9 mouse cellular contexts compared by ENCODE assay signal in genomic region chr15:5145196-5145945, GRCm38 (mm10). TPM values are rescaled to one million over a fixed set of nuclear protein-coding genes. Genes with fewer than 3 reads are reported as not detected.
DNase-seq lines count a peak whose midpoint lies in the region; ATAC-seq lines count a peak whose summit lies in the region.
"Had no signal": no experiment of that assay in that cellular context is flagged by ENCODE, and none has a peak within 500 bp of the region (broad histone marks: within the 10 kb centered on the region; RNA-seq: fewer than 3 reads in every experiment).

No protein-coding gene starts in this region.

- 41% methylated on average over 9 of the region's 9 CpGs for WGBS in liver, embryonic 11.5 days
- 44% methylated on average over 9 of the region's 9 CpGs for WGBS in embryonic facial prominence, embryonic 12.5 days
- WGBS in intestine, embryonic 15.5 days: 42% methylated on average over 9 of the region's 9 CpGs
- 53% methylated on average over 9 of the region's 9 CpGs for WGBS in neural tube, embryonic 13.5 days

- H3K9ac ChIP-seq in liver, embryonic 11.5 days (ENCODE audit: low read depth, low read length): peak overlapping the region; percentile 94
- peak overlapping the region; percentile 19; the same call in 1 of the 2 replicates for H3K9ac ChIP-seq in embryonic facial prominence, embryonic 12.5 days
- H3K9ac ChIP-seq in intestine, embryonic 15.5 days: no peak overlapping the region
- H3K9ac ChIP-seq in neural tube, embryonic 13.5 days: peak overlapping the region; percentile 88

- H3K9me3 ChIP-seq in liver, embryonic 11.5 days (ENCODE audit: control insufficient read depth, low read length): no peaks in the 10 kb centered on the region
- H3K9me3 ChIP-seq in embryonic facial prominence, embryonic 12.5 days: no peaks in the 10 kb centered on the region
- H3K9me3 ChIP-seq in intestine, embryonic 15.5 days: no peaks in the 10 kb centered on the region
- H3K9me3 ChIP-seq in neural tube, embryonic 13.5 days: no peaks in the 10 kb centered on the region

- peak overlapping the region; percentile 98 for H3K4me3 ChIP-seq in liver, embryonic 11.5 days (ENCODE audit: low read depth, low read length)
- H3K4me3 ChIP-seq in embryonic facial prominence, embryonic 12.5 days: peak overlapping the region; percentile 86
- H3K4me3 ChIP-seq in intestine, embryonic 15.5 days (replicated peaks): peak overlapping the region; percentile 96
- H3K4me3 ChIP-seq in neural tube, embryonic 13.5 days: peak overlapping the region; percentile 84

- H3K36me3 ChIP-seq in liver, embryonic 11.5 days (ENCODE audit: control insufficient read depth, insufficient read depth, low read length): no peaks in the 10 kb centered on the region
- no peaks in the 10 kb centered on the region for H3K36me3 ChIP-seq in embryonic facial prominence, embryonic 12.5 days
- no peaks in the 10 kb centered on the region for H3K36me3 ChIP-seq in intestine, embryonic 15.5 days
- no peaks in the 10 kb centered on the region for H3K36me3 ChIP-seq in neural tube, embryonic 13.5 days

- no peak for DNase-seq in liver, embryonic 11.5 days (ENCODE audit: low spot score)
- no peak for DNase-seq in liver
- no peak for DNase-seq in thymus, postnatal 4 days
- DNase-seq in B cell, adult 2 months: no peak
- DNase-seq in urinary bladder, postnatal 25 days (ENCODE audit: low spot score): no peak
- DNase-seq: adrenal gland, postnatal 25 days had no signal

- ATAC-seq in liver, embryonic 11.5 days (replicated peaks; ENCODE audit: low FRiP score): no peak
- no peak for ATAC-seq in embryonic facial prominence, embryonic 12.5 days (ENCODE audit: insufficient number of reproducible peaks, insufficient read depth, low FRiP score, low TSS enrichment)
- ATAC-seq in intestine, embryonic 15.5 days: no peak
- ATAC-seq in neural tube, embryonic 13.5 days (ENCODE audit: low read depth): no peak

- peak overlapping the region; percentile 46; the same call in 1 of the 2 replicates for H3K27ac ChIP-seq in liver, embryonic 11.5 days (ENCODE audit: low read depth, low read length)
- H3K27ac ChIP-seq in embryonic facial prominence, embryonic 12.5 days: no peak overlapping the region
- no peak overlapping the region for H3K27ac ChIP-seq in intestine, embryonic 15.5 days
- H3K27ac ChIP-seq in neural tube, embryonic 13.5 days (replicated peaks): no peak overlapping the region

- H3K27me3 ChIP-seq in liver, embryonic 11.5 days (replicated peaks; ENCODE audit: control insufficient read depth, insufficient read depth, low read length): no peaks in the 10 kb centered on the region
- H3K27me3 ChIP-seq in embryonic facial prominence, embryonic 12.5 days: no peaks in the 10 kb centered on the region
- no peaks in the 10 kb centered on the region for H3K27me3 ChIP-seq in intestine, embryonic 15.5 days (replicated peaks)
- H3K27me3 ChIP-seq in neural tube, embryonic 13.5 days: no peaks in the 10 kb centered on the region

- peak overlapping the region; percentile 80 for H3K4me2 ChIP-seq in liver, embryonic 11.5 days
- peak overlapping the region; percentile 69 for H3K4me2 ChIP-seq in embryonic facial prominence, embryonic 12.5 days (replicated peaks)
- peak overlapping the region; percentile 59 for H3K4me2 ChIP-seq in intestine, embryonic 15.5 days (replicated peaks)
- H3K4me2 ChIP-seq in neural tube, embryonic 13.5 days: peak overlapping the region; percentile 70

- H3K4me1 ChIP-seq in liver, embryonic 11.5 days (replicated peaks; ENCODE audit: control insufficient read depth, insufficient read depth, low read length): peaks cover 37% of the 10 kb centered on the region
- peaks cover 26% of the 10 kb centered on the region for H3K4me1 ChIP-seq in embryonic facial prominence, embryonic 12.5 days
- peaks cover 7% of the 10 kb centered on the region for H3K4me1 ChIP-seq in intestine, embryonic 15.5 days (replicated peaks)
- peaks cover 35% of the 10 kb centered on the region for H3K4me1 ChIP-seq in neural tube, embryonic 13.5 days (replicated peaks)

RNA-seq across cellular contexts. Expression of gene Prkaa1, which starts 1.7 kb away (rescaled TPM):
- polyA plus RNA-seq in liver, embryonic 11.5 days (2014; fragmentation: Nextera tagmentation; extraction: Ambion mirVana): 36.2 and 39.3 TPM in 2 replicates
- polyA plus RNA-seq in embryonic facial prominence, embryonic 12.5 days (2016; fragmentation: Nextera tagmentation; extraction: Ambion mirVana): 17.2 and 17.8 TPM in 2 replicates
- polyA plus RNA-seq in intestine, embryonic 15.5 days (2015; fragmentation: Nextera tagmentation; extraction: Ambion mirVana): 22.9 and 25.9 TPM in 2 replicates
- polyA plus RNA-seq in neural tube, embryonic 13.5 days (2015; fragmentation: Nextera tagmentation; extraction: Ambion mirVana): 16.1 and 18.6 TPM in 2 replicates

RNA-seq across cellular contexts. Expression of gene Rpl37, which starts 28.9 kb away (rescaled TPM):
- polyA plus RNA-seq in liver, embryonic 11.5 days (2014; fragmentation: Nextera tagmentation; extraction: Ambion mirVana): 728 and 826 TPM in 2 replicates
- 537 and 548 TPM in 2 replicates for polyA plus RNA-seq in embryonic facial prominence, embryonic 12.5 days (2016; fragmentation: Nextera tagmentation; extraction: Ambion mirVana)
- polyA plus RNA-seq in intestine, embryonic 15.5 days (2015; fragmentation: Nextera tagmentation; extraction: Ambion mirVana): 531 and 618 TPM in 2 replicates
- 354 and 411 TPM in 2 replicates for polyA plus RNA-seq in neural tube, embryonic 13.5 days (2015; fragmentation: Nextera tagmentation; extraction: Ambion mirVana)

RNA-seq across cellular contexts. Expression of gene Card6, which starts 37.0 kb away (rescaled TPM):
- polyA plus RNA-seq in liver, embryonic 11.5 days (2014; fragmentation: Nextera tagmentation; extraction: Ambion mirVana): 1.3 and 1.4 TPM in 2 replicates
- 0.94 and 1.0 TPM in 2 replicates for polyA plus RNA-seq in embryonic facial prominence, embryonic 12.5 days (2016; fragmentation: Nextera tagmentation; extraction: Ambion mirVana)
- polyA plus RNA-seq in intestine, embryonic 15.5 days (2015; fragmentation: Nextera tagmentation; extraction: Ambion mirVana): 1.7 and 1.8 TPM in 2 replicates
- polyA plus RNA-seq in neural tube, embryonic 13.5 days (2015; fragmentation: Nextera tagmentation; extraction: Ambion mirVana): 1.1 and 2.0 TPM in 2 replicates

RNA-seq across cellular contexts. Expression of gene Ttc33, which starts 40.0 kb away (rescaled TPM):
- polyA plus RNA-seq in liver, embryonic 11.5 days (2014; fragmentation: Nextera tagmentation; extraction: Ambion mirVana): 29.2 and 32.3 TPM in 2 replicates
- 42.6 and 43.0 TPM in 2 replicates for polyA plus RNA-seq in embryonic facial prominence, embryonic 12.5 days (2016; fragmentation: Nextera tagmentation; extraction: Ambion mirVana)
- polyA plus RNA-seq in intestine, embryonic 15.5 days (2015; fragmentation: Nextera tagmentation; extraction: Ambion mirVana): 32.9 and 38.2 TPM in 2 replicates
- polyA plus RNA-seq in neural tube, embryonic 13.5 days (2015; fragmentation: Nextera tagmentation; extraction: Ambion mirVana): 55.0 and 58.3 TPM in 2 replicates
